Mouse (Mus musculus) lung, postnatal 0 days (tissue): ENCODE measurements around the gene Zmat5.

Source experiments
- CTCF ChIP-seq: IDR thresholded peaks from 2 replicates; pipeline ENCODE4 v1.5.1; 2016; ENCODE audit warnings: antibody characterized with exemption, mild to moderate bottlenecking
- EP300 ChIP-seq: IDR thresholded peaks from 2 replicates; pipeline ENCODE4 v1.6.1; 2016; ENCODE audit warnings: antibody characterized with exemption, mild to moderate bottlenecking, control low read depth

DNA sequence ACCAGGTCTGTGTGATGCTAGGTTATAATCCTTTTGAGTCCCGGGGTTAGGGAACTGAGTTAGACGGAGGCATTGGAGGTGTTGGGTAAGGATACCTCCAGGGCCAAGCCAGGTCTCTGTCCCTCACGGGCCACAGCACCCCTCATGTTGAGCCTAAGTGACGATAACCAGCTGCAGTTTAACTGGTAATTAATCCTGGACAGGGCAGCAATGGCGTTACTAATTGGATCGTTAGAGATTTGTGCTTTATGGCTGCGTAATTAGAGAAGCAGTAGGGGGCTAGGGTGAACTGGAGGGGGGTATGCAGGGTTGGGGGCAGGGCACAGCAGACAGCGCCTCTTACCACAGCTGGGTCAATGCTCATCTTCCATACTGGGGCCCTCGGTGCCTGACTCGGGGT is 48.4 kb downstream of the Zmat5 start:
- TF ChIP-seq EP300 (no peak), CTCF (no peak)
